Mouse (Mus musculus): Measurements from ENCODE around the gene Man2c1.
A peak's percentile ranks its signal among the peaks of the same experiment; 100 is the strongest.

Gene Man2c1

DNA sequence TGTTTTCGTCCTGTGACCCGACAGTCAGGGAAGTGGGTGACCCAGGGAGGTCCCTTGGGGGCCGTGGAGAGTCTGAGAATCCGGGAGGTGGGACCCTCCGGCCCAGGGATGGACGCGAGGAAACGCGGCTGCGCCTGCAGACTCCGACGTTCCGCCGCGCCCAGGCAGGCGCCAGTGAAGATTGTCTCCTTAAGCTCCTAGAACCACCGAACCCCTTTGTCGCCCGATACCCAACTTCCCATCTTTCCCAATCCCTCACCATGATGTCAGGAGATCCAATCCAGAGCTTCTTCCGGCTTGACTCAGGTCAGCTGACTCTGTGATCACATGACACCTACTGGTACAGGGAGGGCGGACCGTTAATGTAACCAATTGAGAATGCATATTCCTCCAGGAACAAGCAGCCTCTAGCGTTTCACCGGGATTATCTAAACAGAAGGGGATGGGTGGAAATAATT lies 27.6 kb downstream of the Man2c1 start, which contains the start of gene Commd4:
Gene Commd4, minus strand, starts transcription at position 319 of the 458 bp plus-strand sequence.
- peak; percentile 91 for DNase-seq (ENCODE audit: low spot score)

DNA sequence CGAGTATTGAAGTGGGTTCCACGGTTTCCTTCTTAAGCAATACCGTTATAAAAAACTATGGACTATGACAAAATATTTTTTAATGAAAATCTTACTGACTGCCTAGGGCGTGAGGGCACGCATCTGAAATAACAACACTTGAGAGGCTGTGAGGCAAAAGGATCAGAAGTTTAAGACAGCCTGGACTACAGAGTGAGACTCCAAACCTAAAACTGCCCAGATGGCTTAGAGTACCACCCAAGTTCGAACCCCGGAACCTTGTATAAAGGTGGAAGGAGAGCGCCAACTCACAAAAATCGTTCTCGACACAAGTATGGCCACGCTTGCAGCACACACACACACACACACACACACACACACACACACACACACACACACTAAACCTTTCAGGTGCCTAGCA lies 28.0 kb downstream of the Man2c1 start:
- DNase-seq (ENCODE audit: low spot score): no peak

DNA sequence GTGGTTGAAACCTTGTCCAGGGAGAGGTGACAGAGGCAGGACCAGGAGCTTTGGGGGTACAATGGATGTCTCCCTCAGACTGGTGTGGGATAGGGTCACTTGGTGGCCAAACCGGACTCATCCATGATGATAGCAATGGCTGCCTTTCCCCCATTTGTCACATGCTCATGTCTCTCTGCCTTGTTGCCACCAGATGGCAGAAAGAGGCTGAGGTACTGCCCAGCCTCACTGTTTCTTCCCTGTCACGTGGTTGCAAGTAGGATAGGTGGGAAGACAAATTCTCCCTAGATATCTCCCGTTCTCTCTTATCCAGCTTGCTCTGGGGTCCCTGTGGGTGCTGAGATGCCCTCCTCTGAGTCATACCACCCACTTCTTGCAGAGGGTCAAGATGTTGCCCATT lies 32.0 kb downstream of the Man2c1 start:
- no peak for DNase-seq (ENCODE audit: low spot score)

DNA sequence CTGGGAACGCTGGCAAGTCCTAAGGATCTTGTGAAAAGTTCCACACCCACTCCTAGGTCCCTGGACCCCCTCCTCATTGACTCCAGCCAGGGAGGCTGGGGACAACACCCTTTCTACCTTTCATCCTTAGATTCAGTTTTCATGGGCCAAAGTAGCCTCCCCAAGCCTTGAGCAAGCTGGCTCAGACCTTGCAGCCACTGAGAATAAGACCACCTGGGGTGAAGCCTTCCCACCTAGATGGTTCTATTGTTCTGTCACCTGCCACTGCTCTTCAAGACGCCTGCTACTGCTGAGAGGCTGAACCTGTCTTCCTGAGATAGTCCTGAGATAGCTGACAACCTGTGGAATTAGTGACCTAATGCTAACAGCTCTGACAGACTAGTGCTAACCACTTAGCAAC lies 32.6 kb downstream of the Man2c1 start:
- no peak for DNase-seq (ENCODE audit: low spot score)

DNA sequence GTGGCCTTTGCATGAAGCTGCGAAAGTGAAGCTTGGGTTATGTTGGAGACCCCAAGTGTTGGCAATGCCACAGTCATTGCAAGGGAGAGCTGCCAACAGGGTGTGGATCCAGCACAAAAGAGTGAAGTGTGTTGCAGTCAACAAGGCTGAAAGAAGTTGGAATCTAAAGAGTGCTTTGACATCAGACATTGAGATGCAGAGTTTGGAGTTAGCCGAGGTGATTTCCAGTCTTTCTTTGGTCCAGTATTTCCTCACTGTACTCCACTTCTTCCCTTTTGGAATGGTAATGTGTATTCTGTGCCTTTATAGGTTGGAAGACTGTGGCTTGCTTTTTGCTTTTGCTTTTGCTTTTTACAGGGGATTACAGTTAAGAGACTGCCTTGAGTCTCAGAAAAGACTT lies 35.7 kb downstream of the Man2c1 start:
- DNase-seq (ENCODE audit: low spot score): no peak

DNA sequence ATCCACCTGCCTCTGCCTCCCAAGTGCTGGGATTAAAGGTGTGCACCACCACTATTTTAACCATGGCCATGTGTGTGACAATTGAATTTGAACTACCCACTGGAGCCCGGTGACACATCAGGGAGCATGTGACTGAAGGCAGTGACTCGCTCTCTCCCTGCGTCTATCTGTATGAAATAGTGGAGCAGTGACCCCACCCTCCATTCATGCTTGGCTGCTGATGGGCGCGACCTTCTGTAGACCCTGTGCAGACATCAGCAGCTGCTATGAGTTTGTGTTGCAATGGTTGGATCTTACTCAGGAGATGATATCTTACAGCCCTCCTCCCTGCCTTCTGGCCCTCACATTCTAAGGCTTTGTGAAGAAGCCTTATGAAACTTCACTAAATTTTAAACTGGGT lies 37.9 kb downstream of the Man2c1 start:
- no peak for DNase-seq (ENCODE audit: low spot score)

Measured in ovary, adult 18-20 months (tissue).